Mouse (Mus musculus) 3134 (cell line): Measurements from ENCODE around the gene Apoc4.
A peak's percentile ranks its signal among the peaks of the same experiment; 100 is the strongest.

Source experiments
- DNase-seq: peaks from one replicate; pipeline ENCODE4 v3.0.0-alpha.2; 2011; ENCODE audit warnings: low spot score; ENCODE audit not compliant: insufficient read length; ENCODE audit errors: extremely low read depth

Gene Apoc4

GRCm38 (mm10) chr7:19633197-19633596, 48.1 kb downstream of the Apoc4 start:
- no peak for DNase-seq

GRCm38 (mm10) chr7:19632720-19633119, 48.6 kb downstream of the Apoc4 start:
- DNase-seq: no peak

GRCm38 (mm10) chr7:19632275-19632674, 49.0 kb downstream of the Apoc4 start:
- DNase-seq: no peak

GRCm38 (mm10) chr7:19629361-19629734, 51.9 kb downstream of the Apoc4 start, which contains the start of gene Relb:
TSS of gene Relb (minus strand) at chr7:19629438.
- DNase-seq: peak; percentile 81

- DNase-seq: peak; percentile 94
Measured at GRCm38 (mm10) chr7:19628536-19629360, 52.5 kb downstream of the Apoc4 start.

GRCm38 (mm10) chr7:19628192-19628535, 53.1 kb downstream of the Apoc4 start:
- DNase-seq: no peak
